ENCODE assay signal across 12 mouse cellular contexts in genomic region chr12:15790181-15790580, GRCm38 (mm10).
"Had no signal": no experiment of that assay in that cellular context is flagged by ENCODE, and none has a peak within 500 bp of the region (broad histone marks: within the 10 kb centered on the region; RNA-seq: fewer than 3 reads in every experiment).

No protein-coding gene starts in this region.

- H3K9me3 ChIP-seq: limb, embryonic 10.5 days; liver, embryonic 15.5 days; neural tube, embryonic 12.5 days had no signal

- H3K9ac ChIP-seq: liver, embryonic 15.5 days; neural tube, embryonic 12.5 days had no signal

- H3K27ac ChIP-seq: limb, embryonic 10.5 days; liver, embryonic 15.5 days; neural tube, embryonic 12.5 days had no signal

- H3K4me1 ChIP-seq: liver, embryonic 15.5 days; neural tube, embryonic 12.5 days had no signal

- H3K4me3 ChIP-seq: limb, embryonic 10.5 days; liver, embryonic 15.5 days; neural tube, embryonic 12.5 days had no signal

- DNase-seq: kidney, postnatal 14 days; lung, adult 2 months; lung, postnatal 36 days; right cerebral cortex, postnatal 4 days; spleen, adult 18-20 months; thymus, adult 18-20 months; thymus, postnatal 14 days had no signal

- H3K36me3 ChIP-seq: liver, embryonic 15.5 days had no signal

- H3K27me3 ChIP-seq: liver, embryonic 15.5 days; neural tube, embryonic 12.5 days had no signal

- H3K4me2 ChIP-seq: liver, embryonic 11.5 days; liver, embryonic 15.5 days; neural tube, embryonic 12.5 days had no signal

- ATAC-seq: lung, postnatal 0 days had no signal
